Mouse (Mus musculus) midbrain, embryonic 10.5 days (tissue): Measurements from ENCODE around the gene Fbxo40. TPM values are rescaled to one million over a fixed set of nuclear protein-coding genes. Genes with fewer than 3 reads are reported as not detected.

Experiments used
- DNase-seq: peaks from one replicate; pipeline ENCODE4 v3.0.0-alpha.2; 2017; ENCODE audit warnings: low spot score
- H3K27ac ChIP-seq: fragments of 300-500 bp; sonication (generic); replicated peaks from 2 replicates; pipeline ENCODE4 v1.5.1; 2016; ENCODE audit warnings: mild to moderate bottlenecking
- H3K27me3 ChIP-seq: fragments of 300-500 bp; sonication (generic); 2 replicates; pipeline ENCODE4 v1.6.1; 2016; ENCODE audit warnings: low read depth, mild to moderate bottlenecking; ENCODE audit not compliant: poor library complexity, severe bottlenecking
- H3K36me3 ChIP-seq: fragments of 300-500 bp; sonication (generic); 2 replicates; pipeline ENCODE4 v1.6.1; 2016; ENCODE audit warnings: mild to moderate bottlenecking, moderate library complexity
- H3K4me1 ChIP-seq: fragments of 300-500 bp; sonication (generic); 2 replicates; pipeline ENCODE4 v1.6.1; 2016
- H3K4me3 ChIP-seq: fragments of 300-500 bp; sonication (generic); 2 replicates; pipeline ENCODE4 v1.5.1; 2016; ENCODE audit warnings: mild to moderate bottlenecking, moderate library complexity
- H3K9me3 ChIP-seq: fragments of 300-500 bp; sonication (generic); replicated peaks from 2 replicates; pipeline ENCODE4 v1.6.1; 2016; ENCODE audit warnings: mild to moderate bottlenecking
- WGBS: fragments of 180-500 bp; shearing (Covaris S2); methylation state at CpG from one replicate; pipeline ENCODE4 v1.1.7; 2016; 5-methylcytosine and 5-hydroxymethylcytosine counted together
- polyA plus RNA-seq: library from polyadenylated mRNA; unstranded; fragments of >200 nt; fragmentation: Nextera tagmentation; extraction: Ambion mirVana; gene quantifications from 2 replicates; pipeline ENCODE4 v1.2.1, GENCODE M21; 2016

Gene Fbxo40
- polyA plus RNA-seq, 1 experiment from 2014 or later, result 0.02 TPM

- DNase-seq, result no peak
- no peaks in the 10 kb centered on the region for H3K27me3 ChIP-seq
- no peak overlapping the region for H3K27ac ChIP-seq
- WGBS, result 91% methylated on average over 3 of the region's 3 CpGs
- H3K9me3 ChIP-seq, result no peaks in the 10 kb centered on the region
- peaks cover 19% of the 10 kb centered on the region for H3K4me1 ChIP-seq
- H3K4me3 ChIP-seq, result no peak overlapping the region
- H3K36me3 ChIP-seq, result no peaks in the 10 kb centered on the region
These were observed 46.7 kb downstream of the Fbxo40 start for GRCm38 (mm10) chr16:36943591-36943990.

GRCm38 (mm10) chr16:36941895-36942294 is 48.4 kb downstream of the Fbxo40 start:
- no peak overlapping the region for H3K4me3 ChIP-seq
- 84% methylated on average over 4 of the region's 4 CpGs for WGBS
- no peaks in the 10 kb centered on the region for H3K27me3 ChIP-seq
- H3K9me3 ChIP-seq, result no peaks in the 10 kb centered on the region
- H3K36me3 ChIP-seq, result no peaks in the 10 kb centered on the region
- H3K27ac ChIP-seq, result no peak overlapping the region
- no peak for DNase-seq
- H3K4me1 ChIP-seq, result peaks cover 19% of the 10 kb centered on the region

- no peak overlapping the region for H3K27ac ChIP-seq
- no peaks in the 10 kb centered on the region for H3K36me3 ChIP-seq
- peaks cover 19% of the 10 kb centered on the region for H3K4me1 ChIP-seq
- DNase-seq, result no peak
- no peaks in the 10 kb centered on the region for H3K9me3 ChIP-seq
- WGBS, result 79% methylated on average over 6 of the region's 6 CpGs
- H3K4me3 ChIP-seq, result no peak overlapping the region
- H3K27me3 ChIP-seq, result no peaks in the 10 kb centered on the region
These were observed 49.0 kb downstream of the Fbxo40 start for GRCm38 (mm10) chr16:36941137-36941727.

- Histone ChIP-seq H3K9me3 (no peaks in the 10 kb centered on the region), H3K36me3 (peaks cover 26% of the 10 kb centered on the region), H3K4me3 (no peak overlapping the region), H3K27me3 (no peaks in the 10 kb centered on the region), H3K4me1 (no peaks in the 10 kb centered on the region), H3K27ac (no peak overlapping the region)
- WGBS, result 79% methylated on average over 3 of the region's 3 CpGs
- no peak for DNase-seq
These were observed 54.5 kb downstream of the Fbxo40 start for GRCm38 (mm10) chr16:36935814-36936213.

GRCm38 (mm10) chr16:36934841-36935620 is 55.2 kb downstream of the Fbxo40 start, which contains the start of gene Hcls1:
Gene Hcls1, plus strand, starts transcription at chr16:36934983.
- no peak for DNase-seq
- WGBS, result 90% methylated on average over 7 of the region's 7 CpGs

GRCm38 (mm10) chr16:36934131-36934840 is 56.0 kb downstream of the Fbxo40 start:
- H3K36me3 ChIP-seq, result peaks cover 41% of the 10 kb centered on the region

More at GRCm38 (mm10) chr16:36934841-36935620, 55.2 kb downstream of the Fbxo40 start, which contains the start of gene Hcls1:
- no peaks in the 10 kb centered on the region for H3K27me3 ChIP-seq
- H3K27ac ChIP-seq, result no peak within 1 kb of the TSS
- no peak within 1 kb of the TSS for H3K4me3 ChIP-seq
- H3K9me3 ChIP-seq, result no peaks in the 10 kb centered on the region
- H3K4me1 ChIP-seq, result no peaks in the 10 kb centered on the region
- peaks cover 34% of the 10 kb centered on the region for H3K36me3 ChIP-seq

GRCm38 (mm10) chr16:36932546-36932945 is 57.7 kb downstream of the Fbxo40 start:
- no peak overlapping the region for H3K4me3 ChIP-seq
- no peak overlapping the region for H3K27ac ChIP-seq
- no peaks in the 10 kb centered on the region for H3K9me3 ChIP-seq

More at GRCm38 (mm10) chr16:36934131-36934840, 56.0 kb downstream of the Fbxo40 start:
- no peak overlapping the region for H3K4me3 ChIP-seq
- WGBS, result 83% methylated on average over 6 of the region's 6 CpGs
- no peak for DNase-seq
- no peaks in the 10 kb centered on the region for H3K27me3 ChIP-seq
- no peak overlapping the region for H3K27ac ChIP-seq
- no peaks in the 10 kb centered on the region for H3K9me3 ChIP-seq
- no peaks in the 10 kb centered on the region for H3K4me1 ChIP-seq

GRCm38 (mm10) chr16:36931976-36932375 is 58.3 kb downstream of the Fbxo40 start:
- Histone ChIP-seq H3K36me3 (peaks cover 64% of the 10 kb centered on the region), H3K27ac (no peak overlapping the region), H3K4me3 (no peak overlapping the region), H3K9me3 (no peaks in the 10 kb centered on the region), H3K27me3 (no peaks in the 10 kb centered on the region), H3K4me1 (no peaks in the 10 kb centered on the region)
- WGBS, result 83% methylated on average over 3 of the region's 3 CpGs
- no peak for DNase-seq

More at GRCm38 (mm10) chr16:36932546-36932945, 57.7 kb downstream of the Fbxo40 start:
- Histone ChIP-seq H3K27me3 (no peaks in the 10 kb centered on the region), H3K4me1 (no peaks in the 10 kb centered on the region), H3K36me3 (peaks cover 58% of the 10 kb centered on the region)
- DNase-seq, result no peak
- 92% methylated on average over 6 of the region's 6 CpGs for WGBS

- H3K4me3 ChIP-seq, result no peak overlapping the region
- 93% methylated on average over 10 of the region's 10 CpGs for WGBS
- H3K27ac ChIP-seq, result no peak overlapping the region
- H3K4me1 ChIP-seq, result no peaks in the 10 kb centered on the region
- H3K36me3 ChIP-seq, result peaks cover 70% of the 10 kb centered on the region
- H3K27me3 ChIP-seq, result no peaks in the 10 kb centered on the region
- no peak for DNase-seq
- H3K9me3 ChIP-seq, result no peaks in the 10 kb centered on the region
These were observed 58.9 kb downstream of the Fbxo40 start for GRCm38 (mm10) chr16:36931381-36931780.

- H3K27ac ChIP-seq, result no peak overlapping the region
- no peaks in the 10 kb centered on the region for H3K4me1 ChIP-seq
- WGBS, result 88% methylated on average over 11 of the region's 11 CpGs
- no peak overlapping the region for H3K4me3 ChIP-seq
- no peaks in the 10 kb centered on the region for H3K27me3 ChIP-seq
- no peak for DNase-seq
- peaks cover 79% of the 10 kb centered on the region for H3K36me3 ChIP-seq
- H3K9me3 ChIP-seq, result no peaks in the 10 kb centered on the region
These were observed 59.8 kb downstream of the Fbxo40 start for GRCm38 (mm10) chr16:36930231-36931136.

GRCm38 (mm10) chr16:36929216-36929615 is 61.1 kb downstream of the Fbxo40 start:
- H3K4me3 ChIP-seq, result no peak overlapping the region
- no peaks in the 10 kb centered on the region for H3K9me3 ChIP-seq
- no peak overlapping the region for H3K27ac ChIP-seq
- WGBS, result 97% methylated on average over 7 of the region's 7 CpGs
- H3K4me1 ChIP-seq, result no peaks in the 10 kb centered on the region
- H3K36me3 ChIP-seq, result peaks cover 92% of the 10 kb centered on the region
- no peak for DNase-seq
- H3K27me3 ChIP-seq, result no peaks in the 10 kb centered on the region

- H3K9me3 ChIP-seq, result no peaks in the 10 kb centered on the region
- H3K36me3 ChIP-seq, result peaks cover 90% of the 10 kb centered on the region
- 93% methylated on average over 8 of the region's 8 CpGs for WGBS
- DNase-seq, result no peak
- no peak overlapping the region for H3K4me3 ChIP-seq
- H3K4me1 ChIP-seq, result no peaks in the 10 kb centered on the region
- no peaks in the 10 kb centered on the region for H3K27me3 ChIP-seq
- no peak overlapping the region for H3K27ac ChIP-seq
These were observed 62.2 kb downstream of the Fbxo40 start for GRCm38 (mm10) chr16:36928106-36928500.
